Mouse (Mus musculus) G1E (cell line): ENCODE results near the gene Ang4.

Experiments used
- CTCF ChIP-seq: IDR thresholded peaks from 2 replicates; pipeline ENCODE4 v1.5.1; 2012; ENCODE audit warnings: low read depth, low read length, inconsistent platforms, mixed read lengths
- GATA1 ChIP-seq: IDR thresholded peaks from 2 replicates; pipeline ENCODE4 v1.6.1; 2012; ENCODE audit warnings: borderline replicate concordance, low read length, inconsistent platforms, mixed read lengths
- GATA2 ChIP-seq: IDR thresholded peaks from 2 replicates; pipeline ENCODE4 v1.6.1; 2012; ENCODE audit warnings: low read depth, low read length, inconsistent platforms, borderline replicate concordance
- POLR2AphosphoS5 ChIP-seq: IDR thresholded peaks from 2 replicates; pipeline ENCODE4 v1.6.1; 2012; ENCODE audit warnings: low read depth, low read length, inconsistent platforms; ENCODE audit not compliant: insufficient replicate concordance
- TAL1 ChIP-seq: conservative IDR thresholded peaks from 2 replicates; pipeline ENCODE4 v1.6.1; 2012; ENCODE audit warnings: low read depth, low read length, inconsistent platforms, mixed read lengths

DNA sequence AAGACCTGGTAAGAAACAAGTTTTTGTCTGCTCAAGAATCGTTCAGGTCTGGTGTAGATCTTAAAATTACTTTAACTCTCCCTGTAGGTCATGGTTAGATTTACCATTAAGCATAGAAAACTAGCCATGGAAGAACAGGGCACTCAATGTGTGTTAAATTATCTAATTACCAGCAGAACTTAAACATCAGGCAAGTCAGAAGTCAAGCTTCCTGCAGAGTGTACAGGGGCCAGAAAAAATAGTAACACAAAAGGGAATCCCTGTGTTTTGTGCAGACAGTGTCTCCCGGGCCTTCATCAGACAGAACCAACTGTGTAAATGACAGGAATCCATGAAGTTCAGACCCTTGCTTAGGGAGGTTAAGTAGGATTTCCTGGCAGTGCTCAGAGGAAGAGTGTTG is 17.4 kb downstream of the Ang4 start:
- TF ChIP-seq CTCF (no peak), GATA1 (no peak), POLR2AphosphoS5 (no peak), GATA2 (no peak), TAL1 (no peak)
